Mouse (Mus musculus): ENCODE results near the gene Zbtb8os. TPM values are rescaled to one million over a fixed set of nuclear protein-coding genes. Genes with fewer than 3 reads are reported as not detected.

The Zbtb8os gene
- polyA plus RNA-seq, 1 experiment from 2014 or later: 94.5 TPM

DNA sequence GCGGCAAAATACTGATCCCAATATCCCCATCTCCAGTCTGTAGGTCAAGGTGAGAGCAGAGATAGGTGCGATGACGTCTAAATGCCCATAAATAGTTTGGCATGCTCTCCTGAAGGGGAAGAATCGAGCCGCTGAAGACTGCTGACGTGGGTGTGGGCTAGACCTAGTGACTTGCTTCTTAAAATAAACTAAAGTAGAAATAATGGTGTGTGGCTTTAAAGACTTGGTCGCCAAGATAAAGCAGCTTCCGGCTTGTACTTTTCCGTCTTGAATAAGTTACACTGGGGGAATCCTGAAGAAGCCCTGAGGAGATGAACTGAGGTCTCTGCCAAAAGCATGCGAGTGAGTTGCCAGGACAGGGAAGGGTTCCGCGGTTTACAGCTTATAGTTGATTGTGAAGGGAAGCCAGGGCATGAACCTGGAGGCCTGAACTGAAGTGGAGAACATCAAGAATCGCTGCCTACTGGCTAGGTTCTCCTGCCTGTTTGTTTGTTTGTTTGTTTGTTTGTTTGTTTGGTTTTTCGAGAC, 54.8 kb downstream of the Zbtb8os start:
- H3K4me2 ChIP-seq (replicated peaks; ENCODE audit: low read depth): no peak overlapping the region
- no peaks in the 10 kb centered on the region for H3K36me3 ChIP-seq (ENCODE audit: control insufficient read depth, insufficient read depth)
- H3K27me3 ChIP-seq (replicated peaks; ENCODE audit: control insufficient read depth, insufficient read depth, low read length): no peaks in the 10 kb centered on the region
- H3K9me3 ChIP-seq (ENCODE audit: control insufficient read depth): no peaks in the 10 kb centered on the region
- no peaks in the 10 kb centered on the region for H3K4me1 ChIP-seq (replicated peaks; ENCODE audit: control insufficient read depth, insufficient read depth, low read length)
- no peak overlapping the region for H3K4me3 ChIP-seq (ENCODE audit: low read depth, low read length)
- TF ChIP-seq CTCF (IDR thresholded peaks at IDR 0.05; ENCODE audit: low read depth): no peak
- H3K9ac ChIP-seq (ENCODE audit: low read depth, low read length): no peak overlapping the region
- 75% methylated on average over 14 of the region's 14 CpGs for WGBS
- no peak overlapping the region for H3K27ac ChIP-seq (ENCODE audit: low read depth, low read length)
- no peak for ATAC-seq

DNA sequence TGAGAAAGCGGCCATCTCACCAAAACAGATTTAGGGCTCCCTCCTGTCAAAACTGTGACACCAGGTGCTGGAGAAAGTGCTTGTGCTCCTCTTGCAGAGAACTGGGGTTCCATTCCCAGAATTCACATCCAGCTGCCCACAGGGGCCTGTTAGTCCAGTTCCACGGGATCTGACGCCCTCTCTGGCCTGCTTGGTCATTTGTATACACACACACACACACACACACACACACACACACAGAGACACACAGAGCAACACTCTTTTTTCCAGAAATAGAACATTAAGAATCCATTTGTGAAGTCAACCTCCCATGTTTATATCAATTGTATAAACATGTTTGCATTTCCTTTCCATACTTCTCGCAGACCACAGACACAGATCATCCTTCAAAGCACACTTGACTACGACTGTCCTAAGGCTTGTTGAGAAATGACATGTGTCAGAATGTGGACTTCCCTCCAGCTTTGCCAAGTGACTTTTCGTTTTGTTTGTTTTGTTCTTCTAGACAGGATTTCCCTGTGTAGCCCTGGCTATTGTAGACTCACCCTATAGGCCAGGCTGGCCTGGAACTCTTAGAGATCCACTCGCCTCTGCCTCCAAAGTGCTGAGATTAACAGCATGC, 55.6 kb downstream of the Zbtb8os start:
- no peaks in the 10 kb centered on the region for H3K4me1 ChIP-seq (replicated peaks; ENCODE audit: control insufficient read depth, insufficient read depth, low read length)
- no peak for ATAC-seq
- H3K4me3 ChIP-seq (ENCODE audit: low read depth, low read length): no peak overlapping the region
- H3K9me3 ChIP-seq (ENCODE audit: control insufficient read depth): no peaks in the 10 kb centered on the region
- TF ChIP-seq CTCF (IDR thresholded peaks at IDR 0.05; ENCODE audit: low read depth): 0 out of 2 replicates have a peak, but pooled peaks have one; percentile 16
- H3K4me2 ChIP-seq (replicated peaks; ENCODE audit: low read depth): no peak overlapping the region
- 66% methylated on average over 7 of the region's 7 CpGs for WGBS
- H3K9ac ChIP-seq (ENCODE audit: low read depth, low read length): no peak overlapping the region
- H3K27me3 ChIP-seq (replicated peaks; ENCODE audit: control insufficient read depth, insufficient read depth, low read length): no peaks in the 10 kb centered on the region
- H3K36me3 ChIP-seq (ENCODE audit: control insufficient read depth, insufficient read depth): no peaks in the 10 kb centered on the region
- no peak overlapping the region for H3K27ac ChIP-seq (ENCODE audit: low read depth, low read length)

DNA sequence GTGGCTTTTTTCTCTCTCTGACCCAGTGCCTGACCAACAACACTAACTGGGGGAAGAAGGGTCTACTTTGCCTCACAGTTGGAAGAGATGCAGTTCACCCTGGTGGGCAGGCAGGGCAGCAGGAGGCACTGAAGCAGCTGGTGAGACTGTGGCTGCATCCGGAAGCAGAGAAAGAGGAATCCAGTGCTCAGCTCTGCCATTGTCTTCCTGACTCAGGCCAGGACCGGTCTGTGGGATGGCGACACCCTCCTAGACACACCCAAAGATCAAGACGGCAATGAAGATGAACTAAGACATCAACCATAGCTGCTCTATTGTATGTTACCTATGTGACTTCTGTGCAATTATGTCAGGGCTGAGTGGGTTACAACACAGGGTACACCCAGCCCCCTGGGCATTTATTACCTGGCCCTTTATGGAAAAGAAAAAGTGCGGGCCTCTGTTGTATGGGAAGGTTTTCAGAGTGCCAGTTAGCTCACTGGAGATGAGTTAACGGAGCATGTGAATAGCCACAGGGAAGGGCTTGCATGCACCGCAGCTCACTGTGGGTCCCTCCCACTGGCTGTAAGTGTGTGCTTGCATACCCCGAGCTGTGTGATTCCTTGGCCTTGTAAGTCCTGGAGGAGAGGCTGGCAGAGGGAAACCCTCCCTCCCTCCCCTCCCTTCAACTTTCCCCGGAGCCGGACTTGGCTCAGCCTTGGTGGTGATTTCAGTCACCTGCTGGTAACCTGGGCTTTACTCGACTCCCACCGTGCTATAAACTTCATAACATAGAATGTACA, 58.8 kb downstream of the Zbtb8os start:
- H3K9ac ChIP-seq (ENCODE audit: low read depth, low read length): no peak overlapping the region
- H3K27ac ChIP-seq (ENCODE audit: low read depth, low read length): no peak overlapping the region
- no peaks in the 10 kb centered on the region for H3K27me3 ChIP-seq (replicated peaks; ENCODE audit: control insufficient read depth, insufficient read depth, low read length)
- 36% methylated on average over 12 of the region's 12 CpGs for WGBS
- H3K4me2 ChIP-seq (replicated peaks; ENCODE audit: low read depth): no peak overlapping the region
- H3K4me3 ChIP-seq (ENCODE audit: low read depth, low read length): no peak overlapping the region
- no peaks in the 10 kb centered on the region for H3K4me1 ChIP-seq (replicated peaks; ENCODE audit: control insufficient read depth, insufficient read depth, low read length)
- no peaks in the 10 kb centered on the region for H3K36me3 ChIP-seq (ENCODE audit: control insufficient read depth, insufficient read depth)
- TF ChIP-seq CTCF (IDR thresholded peaks at IDR 0.05; ENCODE audit: low read depth): no peak
- H3K9me3 ChIP-seq (ENCODE audit: control insufficient read depth): no peaks in the 10 kb centered on the region
- ATAC-seq: no peak

DNA sequence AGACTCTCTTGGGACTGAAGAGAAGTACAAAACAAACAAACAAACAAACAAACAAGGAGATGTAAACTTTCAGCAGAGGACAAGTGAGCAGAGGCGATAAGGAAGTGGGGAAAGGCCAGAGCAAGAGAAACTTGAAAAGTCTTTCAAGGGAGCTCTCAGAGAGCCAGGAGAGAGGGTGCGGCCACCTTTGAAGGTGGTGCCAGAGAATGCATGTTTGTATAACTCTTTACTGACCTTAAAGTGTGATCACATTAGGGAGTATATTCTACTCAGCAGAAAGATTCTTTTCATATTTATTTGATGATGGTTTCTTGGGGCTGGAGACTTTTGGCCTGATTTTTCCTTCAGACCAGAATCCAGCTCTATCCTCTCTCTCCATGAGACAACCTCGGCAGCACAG, 61.5 kb downstream of the Zbtb8os start:
- Histone ChIP-seq H3K4me1 (replicated peaks; ENCODE audit: control insufficient read depth, insufficient read depth, low read length) (no peaks in the 10 kb centered on the region), H3K9me3 (ENCODE audit: control insufficient read depth) (no peaks in the 10 kb centered on the region), H3K27ac (ENCODE audit: low read depth, low read length) (no peak overlapping the region), H3K27me3 (replicated peaks; ENCODE audit: control insufficient read depth, insufficient read depth, low read length) (no peaks in the 10 kb centered on the region), H3K4me2 (replicated peaks; ENCODE audit: low read depth) (no peak overlapping the region), H3K9ac (ENCODE audit: low read depth, low read length) (no peak overlapping the region), H3K36me3 (ENCODE audit: control insufficient read depth, insufficient read depth) (no peaks in the 10 kb centered on the region), H3K4me3 (ENCODE audit: low read depth, low read length) (no peak overlapping the region)
- ATAC-seq: no peak
- TF ChIP-seq CTCF (IDR thresholded peaks at IDR 0.05; ENCODE audit: low read depth): no peak
- 58% methylated on average over 3 of the region's 3 CpGs for WGBS

DNA sequence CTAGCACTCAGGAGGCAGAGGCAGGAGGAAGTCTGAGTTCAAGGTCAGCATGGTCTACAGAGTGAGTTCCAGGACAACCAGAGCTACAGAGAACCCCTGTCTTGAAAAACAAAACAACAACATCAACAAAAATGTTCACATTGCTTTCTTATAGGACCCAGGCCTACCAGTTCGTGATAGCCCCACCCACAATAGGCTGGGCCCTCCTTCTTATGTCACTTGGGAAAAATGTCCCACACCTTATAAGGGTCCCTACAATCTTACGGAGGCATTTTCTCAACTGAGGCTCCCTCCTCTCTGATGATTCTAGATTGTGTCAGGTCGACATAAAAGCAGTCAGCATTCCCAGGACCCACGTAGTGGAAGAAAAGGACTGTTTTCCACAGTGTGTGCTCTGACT, 64.3 kb downstream of the Zbtb8os start:
- Histone ChIP-seq H3K27me3 (replicated peaks; ENCODE audit: control insufficient read depth, insufficient read depth, low read length) (no peaks in the 10 kb centered on the region), H3K4me2 (replicated peaks; ENCODE audit: low read depth) (no peak overlapping the region), H3K4me1 (replicated peaks; ENCODE audit: control insufficient read depth, insufficient read depth, low read length) (no peaks in the 10 kb centered on the region), H3K4me3 (ENCODE audit: low read depth, low read length) (no peak overlapping the region), H3K27ac (ENCODE audit: low read depth, low read length) (no peak overlapping the region), H3K36me3 (ENCODE audit: control insufficient read depth, insufficient read depth) (no peaks in the 10 kb centered on the region), H3K9ac (ENCODE audit: low read depth, low read length) (no peak overlapping the region), H3K9me3 (ENCODE audit: control insufficient read depth) (no peaks in the 10 kb centered on the region)
- 78% methylated on average over 4 of the region's 4 CpGs for WGBS
- no peak for ATAC-seq
- no peak for TF ChIP-seq CTCF (IDR thresholded peaks at IDR 0.05; ENCODE audit: low read depth)

Other genes starting within 250 kb of the Zbtb8os start
- 363 and 366 TPM in 2 replicates for gene Tmem54, start 230.1 kb upstream of the Zbtb8os start, polyA plus RNA-seq (2015; fragmentation: Nextera tagmentation; extraction: Ambion mirVana)
- 3.9 and 4.6 TPM in 2 replicates for gene Hpca, start 213.7 kb upstream of the Zbtb8os start, polyA plus RNA-seq (2015; fragmentation: Nextera tagmentation; extraction: Ambion mirVana)
- gene Fndc5, start 198.7 kb upstream of the Zbtb8os start, polyA plus RNA-seq (2015; fragmentation: Nextera tagmentation; extraction: Ambion mirVana): 14.5 and 15.4 TPM in 2 replicates
- 6.9 and 7.7 TPM in 2 replicates for gene S100pbp, start 146.0 kb upstream of the Zbtb8os start, polyA plus RNA-seq (2015; fragmentation: Nextera tagmentation; extraction: Ambion mirVana)
- gene Yars, start 145.9 kb upstream of the Zbtb8os start, polyA plus RNA-seq (2015; fragmentation: Nextera tagmentation; extraction: Ambion mirVana): 35.6 and 41.8 TPM in 2 replicates
- gene C77080, start 74.3 kb upstream of the Zbtb8os start, polyA plus RNA-seq (2015; fragmentation: Nextera tagmentation; extraction: Ambion mirVana): 14.3 and 15.1 TPM in 2 replicates
- 1.3 and 1.6 TPM in 2 replicates for gene Sync, start 48.1 kb upstream of the Zbtb8os start, polyA plus RNA-seq (2015; fragmentation: Nextera tagmentation; extraction: Ambion mirVana)
- 159 and 175 TPM in 2 replicates for gene Rbbp4, start 325 bp upstream of the Zbtb8os start, polyA plus RNA-seq (2015; fragmentation: Nextera tagmentation; extraction: Ambion mirVana)
- gene Zbtb8a, start 42.4 kb downstream of the Zbtb8os start, polyA plus RNA-seq (2015; fragmentation: Nextera tagmentation; extraction: Ambion mirVana): 6.8 and 7.1 TPM in 2 replicates
- 0.14 and 0.29 TPM in 2 replicates for gene Zbtb8b, start 105.2 kb downstream of the Zbtb8os start, polyA plus RNA-seq (2015; fragmentation: Nextera tagmentation; extraction: Ambion mirVana)
- gene Bsdc1, start 125.9 kb downstream of the Zbtb8os start, polyA plus RNA-seq (2015; fragmentation: Nextera tagmentation; extraction: Ambion mirVana): 23.6 and 24.8 TPM in 2 replicates
- not detected in 2 replicates for gene Tssk3, start 155.3 kb downstream of the Zbtb8os start, polyA plus RNA-seq (2015; fragmentation: Nextera tagmentation; extraction: Ambion mirVana)
- gene Fam229a, start 155.5 kb downstream of the Zbtb8os start, polyA plus RNA-seq (2015; fragmentation: Nextera tagmentation; extraction: Ambion mirVana): 0.22 TPM in 1 of 2 replicates, not detected in the other
- 126 and 142 TPM in 2 replicates for gene Marcksl1, start 177.9 kb downstream of the Zbtb8os start, polyA plus RNA-seq (2015; fragmentation: Nextera tagmentation; extraction: Ambion mirVana)
- 89.9 and 91.7 TPM in 2 replicates for gene Hdac1, start 207.0 kb downstream of the Zbtb8os start, polyA plus RNA-seq (2015; fragmentation: Nextera tagmentation; extraction: Ambion mirVana)
- gene Lck, start 237.9 kb downstream of the Zbtb8os start, polyA plus RNA-seq (2015; fragmentation: Nextera tagmentation; extraction: Ambion mirVana): 3.0 and 3.1 TPM in 2 replicates
- 1.4 and 1.7 TPM in 2 replicates for gene Fam167b, start 242.9 kb downstream of the Zbtb8os start, polyA plus RNA-seq (2015; fragmentation: Nextera tagmentation; extraction: Ambion mirVana)